Mouse (Mus musculus) brown adipose tissue, adult 24 weeks (tissue): ENCODE results near the gene Ube3a. TPM values are rescaled to one million over a fixed set of nuclear protein-coding genes. Genes with fewer than 3 reads are reported as not detected.

Experiments
- H3K27ac ChIP-seq: fragments of 200-500 bp; replicated peaks from 2 replicates; pipeline ENCODE4 v1.5.1; 2012; ENCODE audit warnings: low read depth, mild to moderate bottlenecking, low read length
- H3K4me1 ChIP-seq: fragments of 200-500 bp; 2 replicates; pipeline ENCODE4 v1.6.1; 2012; ENCODE audit warnings: low read length, mixed read lengths; ENCODE audit not compliant: control insufficient read depth, insufficient read depth, insufficient read length
- H3K4me3 ChIP-seq: fragments of 200-500 bp; 2 replicates; pipeline ENCODE4 v1.5.1; 2012; ENCODE audit warnings: low read depth, mild to moderate bottlenecking, low read length, moderate library complexity; ENCODE audit not compliant: insufficient read depth
- polyA plus RNA-seq: library from polyadenylated mRNA; stranded (reverse); fragments of >200 nt; gene quantifications from 2 replicates; pipeline ENCODE4 v1.2.4, GENCODE M21; 2012; ENCODE audit not compliant: missing spikeins, insufficient read depth, insufficient read length

Gene Ube3a
- 41.3 and 64.3 TPM in 2 replicates for polyA plus RNA-seq

DNA sequence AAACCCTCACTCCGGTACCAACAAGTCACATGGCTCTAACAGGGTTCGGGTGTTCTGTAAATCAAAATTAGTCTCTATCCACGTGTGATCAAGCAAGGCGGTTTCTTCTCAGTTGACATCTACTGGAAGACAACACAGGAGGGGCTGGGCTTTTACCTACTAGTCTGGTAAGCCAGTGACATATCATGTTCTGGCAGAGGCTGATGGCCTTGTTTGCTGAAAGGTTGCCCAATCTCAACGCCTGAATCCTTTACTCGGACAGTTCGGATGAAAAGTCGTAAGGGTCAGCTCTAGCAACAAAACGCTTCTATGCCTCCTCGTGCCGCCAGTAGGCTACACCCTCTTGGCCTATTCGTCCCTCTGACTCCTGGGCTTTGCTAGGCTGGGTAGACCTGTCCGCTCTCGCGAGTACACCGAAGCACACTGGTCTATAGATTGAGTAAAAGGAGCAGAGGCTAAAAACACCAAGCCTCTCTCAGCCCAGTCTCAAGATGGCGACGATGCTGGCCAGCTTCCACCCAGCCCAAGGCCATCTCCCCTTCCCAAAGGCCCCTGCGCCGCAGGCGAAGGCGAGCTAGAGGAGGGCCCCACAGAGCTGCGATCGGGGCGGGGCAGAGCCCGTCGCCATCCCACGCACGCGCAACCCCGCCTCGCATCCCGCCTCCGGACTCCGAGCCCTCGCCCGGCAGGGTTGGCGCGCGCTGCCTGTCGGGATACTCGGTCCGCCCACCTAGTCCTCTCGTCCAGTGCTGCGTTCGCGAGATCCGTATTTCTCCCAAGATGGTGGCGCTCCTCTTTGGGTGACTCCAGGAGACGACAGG lies at the start of gene Ube3a:
Ube3a (plus strand) TSS at position 706 of the 821 bp plus-strand sequence.
- Histone ChIP-seq H3K27ac (peak within 1 kb of the TSS; percentile 99), H3K4me1 (no peaks in the 10 kb centered on the region; the same call in 1 of the 2 replicates), H3K4me3 (peak within 1 kb of the TSS; percentile 86)

DNA sequence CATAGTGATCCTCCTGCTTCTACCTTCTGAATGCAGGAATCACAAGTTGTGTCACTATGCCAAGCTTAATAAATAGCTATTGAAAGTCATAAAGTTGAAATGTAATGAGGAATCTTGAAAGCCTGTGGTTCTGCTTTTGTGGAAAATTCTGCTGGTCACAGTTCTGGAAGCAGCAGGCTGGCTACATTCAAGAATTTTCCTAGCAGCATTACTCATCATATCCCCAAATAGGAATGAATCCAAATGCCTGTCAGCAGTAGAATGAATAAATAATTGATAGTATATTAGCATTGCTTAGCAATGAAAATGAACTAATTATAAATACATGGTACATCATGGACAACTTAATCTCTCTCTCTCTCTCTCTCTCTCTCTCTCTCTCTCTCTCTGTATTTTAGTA lies 35.7 kb upstream of the Ube3a start:
- Histone ChIP-seq H3K4me3 (no peak overlapping the region), H3K4me1 (no peaks in the 10 kb centered on the region), H3K27ac (no peak overlapping the region)

- Histone ChIP-seq H3K4me3 (no peak overlapping the region), H3K4me1 (no peaks in the 10 kb centered on the region), H3K27ac (no peak overlapping the region)
Observed at GRCm38 (mm10) chr7:59214911-59215310, 13.6 kb upstream of the Ube3a start.

DNA sequence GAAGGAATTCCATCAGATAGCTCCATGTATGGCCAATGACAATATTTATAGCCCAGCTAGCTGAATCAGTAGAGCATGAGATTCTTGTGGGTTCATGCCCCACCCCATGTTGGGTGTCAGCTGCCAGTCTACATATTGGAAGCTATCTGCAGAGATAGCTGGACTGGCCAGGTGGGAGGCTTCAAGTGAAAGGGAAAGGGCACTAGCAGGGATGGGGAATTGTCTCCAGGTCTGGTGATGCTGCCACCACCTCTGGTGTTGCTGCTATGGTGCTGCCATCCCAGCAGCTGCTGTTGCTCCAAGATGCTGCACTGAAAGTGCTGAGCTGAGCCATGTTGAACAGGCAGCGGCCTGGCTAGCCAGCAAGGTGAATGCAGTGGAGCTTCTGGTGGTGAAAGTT lies 7.3 kb upstream of the Ube3a start:
- no peak overlapping the region for H3K4me3 ChIP-seq
- H3K4me1 ChIP-seq, result no peaks in the 10 kb centered on the region
- no peak overlapping the region for H3K27ac ChIP-seq

- Histone ChIP-seq H3K4me1 (no peaks in the 10 kb centered on the region; the same call in 1 of the 2 replicates), H3K27ac (peak overlapping the region; percentile 94), H3K4me3 (peak overlapping the region; percentile 86)
Observed at GRCm38 (mm10) chr7:59228866-59229182, 274 bp downstream of the Ube3a start.

- peak overlapping the region; percentile 86 for H3K4me3 ChIP-seq
- no peaks in the 10 kb centered on the region; the same call in 1 of the 2 replicates for H3K4me1 ChIP-seq
Observed at GRCm38 (mm10) chr7:59229183-59229911, 797 bp downstream of the Ube3a start.

DNA sequence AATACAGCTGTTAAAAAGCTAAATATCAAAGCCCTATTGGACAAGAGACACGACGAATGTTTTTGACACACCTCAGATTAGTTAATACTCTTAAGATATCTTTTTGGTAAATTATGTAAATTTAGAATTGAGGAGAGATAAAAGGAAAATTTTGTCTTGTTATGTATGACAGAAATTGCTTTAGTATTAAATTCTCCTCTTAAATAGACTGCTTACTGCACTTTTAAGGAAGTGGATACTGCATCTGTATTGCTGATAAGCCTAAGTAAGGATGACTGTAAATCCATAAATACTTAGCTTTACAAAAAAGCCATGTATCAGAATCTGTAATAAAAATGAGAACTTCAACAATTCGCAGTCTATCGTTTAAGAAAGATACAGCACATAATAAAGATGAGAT lies 1.8 kb downstream of the Ube3a start:
- H3K27ac ChIP-seq, result no peak overlapping the region
- H3K4me3 ChIP-seq, result no peak overlapping the region
- H3K4me1 ChIP-seq, result no peaks in the 10 kb centered on the region; the same call in 1 of the 2 replicates

More at GRCm38 (mm10) chr7:59229183-59229911, 797 bp downstream of the Ube3a start:
- H3K27ac ChIP-seq, result peak overlapping the region; percentile 94

DNA sequence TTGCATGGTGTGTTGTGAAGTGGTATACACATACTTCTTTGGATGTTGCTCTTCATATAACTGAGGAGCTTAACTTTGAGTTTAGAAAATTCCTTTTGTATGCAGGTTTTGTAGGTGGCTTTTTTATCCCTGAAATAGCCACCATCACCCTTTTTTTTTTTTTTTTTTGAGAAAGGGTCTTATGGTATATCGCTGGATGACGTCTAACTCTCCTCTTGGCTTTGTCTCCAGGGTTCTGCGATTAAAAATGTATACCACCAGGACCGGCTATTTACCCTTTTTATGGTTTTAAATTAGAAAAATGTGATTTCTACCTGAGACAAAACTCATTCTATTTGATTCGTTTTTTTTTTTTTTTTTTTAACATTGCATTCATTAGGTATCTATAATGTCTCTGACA lies 2.2 kb downstream of the Ube3a start:
- H3K4me3 ChIP-seq, result no peak overlapping the region
- no peaks in the 10 kb centered on the region; the same call in 1 of the 2 replicates for H3K4me1 ChIP-seq
- H3K27ac ChIP-seq, result no peak overlapping the region

- Histone ChIP-seq H3K27ac (no peak overlapping the region; the same call in 1 of the 2 replicates), H3K4me1 (no peaks in the 10 kb centered on the region; the same call in 1 of the 2 replicates)
Observed at GRCm38 (mm10) chr7:59231960-59232359, 3.4 kb downstream of the Ube3a start.

DNA sequence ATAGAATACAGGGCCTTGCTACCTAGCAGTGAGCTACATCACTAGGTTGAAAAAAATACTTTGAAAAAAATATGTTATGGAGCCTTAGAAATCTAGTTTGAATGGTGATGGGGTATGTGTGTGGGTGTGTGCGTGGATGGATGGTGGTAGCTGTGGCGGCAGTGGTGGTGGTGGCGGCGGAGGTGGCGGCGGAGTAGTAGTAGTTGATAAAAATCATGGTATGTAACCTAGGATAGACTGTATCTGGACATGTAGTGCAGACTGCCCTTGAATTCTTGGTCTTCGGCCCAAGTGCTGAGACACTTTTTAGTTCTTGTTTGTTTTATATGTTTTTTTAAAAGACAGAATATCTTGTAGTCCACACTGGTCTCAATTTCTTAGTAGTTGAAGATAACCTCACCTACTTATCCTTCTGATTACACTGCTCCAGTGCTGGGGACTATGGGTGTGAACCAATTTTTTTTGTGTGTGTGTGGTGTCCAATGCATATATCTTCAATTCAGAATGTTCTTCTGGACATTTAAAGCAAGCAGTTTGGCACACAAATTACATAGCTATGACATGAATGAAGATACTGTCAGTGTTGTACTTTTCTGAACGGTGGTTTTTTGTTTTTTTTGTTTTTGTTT lies 6.3 kb downstream of the Ube3a start:
- no peak overlapping the region for H3K4me3 ChIP-seq
- H3K27ac ChIP-seq, result no peak overlapping the region

More at GRCm38 (mm10) chr7:59231960-59232359, 3.4 kb downstream of the Ube3a start:
- H3K4me3 ChIP-seq, result no peak overlapping the region

GRCm38 (mm10) chr7:59243257-59243656 lies 14.7 kb downstream of the Ube3a start:
- Histone ChIP-seq H3K27ac (no peak overlapping the region), H3K4me1 (no peaks in the 10 kb centered on the region; the same call in 1 of the 2 replicates), H3K4me3 (no peak overlapping the region)

More for the DNA sequence above, 6.3 kb downstream of the Ube3a start:
- H3K4me1 ChIP-seq, result no peaks in the 10 kb centered on the region; the same call in 1 of the 2 replicates

DNA sequence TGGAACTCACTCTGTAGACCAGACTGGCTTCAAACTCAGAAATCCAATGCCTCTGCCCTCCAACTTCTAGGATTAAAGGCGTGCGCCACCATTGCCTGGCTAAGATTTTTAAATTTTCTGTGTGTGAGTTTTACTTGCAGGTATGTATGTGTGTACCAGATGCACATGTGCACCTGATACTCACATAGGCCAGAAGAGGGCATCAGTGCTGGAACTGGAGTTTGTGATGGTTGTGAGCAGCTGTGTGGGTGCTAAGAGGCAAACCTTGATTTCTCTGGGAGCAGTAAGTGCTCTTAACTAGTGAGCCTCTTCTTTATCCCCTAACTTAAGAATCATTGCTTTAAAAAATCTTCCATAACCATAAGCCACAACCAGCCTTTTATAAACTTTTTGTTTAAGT lies 17.0 kb downstream of the Ube3a start:
- Histone ChIP-seq H3K4me3 (no peak overlapping the region), H3K27ac (no peak overlapping the region), H3K4me1 (no peaks in the 10 kb centered on the region)

DNA sequence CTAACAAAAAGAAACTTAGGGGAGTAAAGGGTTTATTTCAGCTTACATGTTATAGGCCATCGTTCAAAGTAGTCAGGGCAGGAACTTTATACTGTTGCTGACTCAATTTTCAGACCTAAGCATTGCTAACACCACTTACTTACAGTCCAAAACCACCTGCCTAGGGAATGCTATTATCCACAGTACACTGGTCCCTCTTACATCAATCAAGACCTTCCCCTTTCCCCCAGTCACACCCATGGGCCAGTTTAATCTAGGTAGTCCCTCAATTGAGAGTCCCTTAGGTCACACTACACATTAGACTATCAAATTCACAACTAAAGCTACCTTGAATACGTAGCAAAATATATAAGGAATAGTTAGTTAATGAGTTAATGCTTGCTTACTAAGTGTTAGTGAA lies 24.8 kb downstream of the Ube3a start:
- Histone ChIP-seq H3K4me3 (no peak overlapping the region), H3K27ac (no peak overlapping the region), H3K4me1 (no peaks in the 10 kb centered on the region)

DNA sequence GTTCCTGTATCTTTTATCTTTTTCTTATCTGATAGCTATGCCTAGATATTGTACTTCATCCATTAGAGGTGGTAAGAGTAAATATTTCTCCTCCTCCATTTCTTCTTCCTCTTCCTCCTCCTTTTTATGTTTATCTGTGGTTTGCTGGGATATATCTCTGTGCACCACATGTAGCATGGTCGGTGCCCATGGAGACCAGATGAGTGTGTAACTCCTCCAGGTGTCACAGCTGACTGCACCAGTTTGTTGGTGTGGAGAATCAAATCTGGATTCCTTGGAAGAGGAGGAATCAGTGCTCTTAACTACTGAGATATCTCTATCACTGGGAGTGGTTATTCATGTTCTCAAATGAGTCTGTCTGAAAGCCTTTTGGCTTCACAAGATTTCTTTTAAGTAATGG lies 37.0 kb downstream of the Ube3a start:
- Histone ChIP-seq H3K4me3 (no peak overlapping the region), H3K4me1 (no peaks in the 10 kb centered on the region), H3K27ac (no peak overlapping the region)

- Histone ChIP-seq H3K4me3 (no peak overlapping the region), H3K27ac (no peak overlapping the region), H3K4me1 (peaks cover 2% of the 10 kb centered on the region)
Observed at GRCm38 (mm10) chr7:59271775-59272174, 43.2 kb downstream of the Ube3a start.
